Mouse (Mus musculus) stomach, embryonic 16.5 days (tissue): Measurements from ENCODE around the gene Zeb2. TPM values are rescaled to one million over a fixed set of nuclear protein-coding genes. Genes with fewer than 3 reads are reported as not detected.

Source experiments
- ATAC-seq: fragments of 200-750 bp; cut with Nextera tagmentation; 2 replicates; pipeline ENCODE4 v1.8.0; 2017; ENCODE audit warnings: moderate number of reproducible peaks, moderate TSS enrichment; ENCODE audit not compliant: insufficient read depth, low FRiP score
- H3K27ac ChIP-seq: fragments of 300-500 bp; sonication (generic); 2 replicates; pipeline ENCODE4 v1.5.1; 2014; ENCODE audit warnings: low read length
- H3K27me3 ChIP-seq: fragments of 300-500 bp; sonication (generic); 2 replicates; pipeline ENCODE4 v1.6.1; 2014; ENCODE audit warnings: low read length, control low read depth, mixed read lengths; ENCODE audit not compliant: control insufficient read depth, insufficient read depth
- H3K36me3 ChIP-seq: fragments of 300-500 bp; sonication (generic); 2 replicates; pipeline ENCODE4 v1.6.1; 2014; ENCODE audit warnings: low read length; ENCODE audit not compliant: control insufficient read depth, insufficient read depth
- H3K4me1 ChIP-seq: fragments of 300-500 bp; sonication (generic); 2 replicates; pipeline ENCODE4 v1.6.1; 2014; ENCODE audit warnings: low read length, control low read depth, mixed read lengths; ENCODE audit not compliant: control insufficient read depth, insufficient read depth
- H3K4me2 ChIP-seq: fragments of 300-500 bp; sonication (generic); 2 replicates; pipeline ENCODE4 v1.6.1; 2014; ENCODE audit warnings: low read depth, low read length, mixed read lengths
- H3K4me3 ChIP-seq: fragments of 300-500 bp; sonication (generic); replicated peaks from 2 replicates; pipeline ENCODE4 v1.5.1; 2014; ENCODE audit warnings: mild to moderate bottlenecking, low read length
- H3K9ac ChIP-seq: fragments of 300-500 bp; sonication (generic); 2 replicates; pipeline ENCODE4 v1.6.1; 2014; ENCODE audit warnings: low read length
- H3K9me3 ChIP-seq: fragments of 300-500 bp; sonication (generic); replicated peaks from 2 replicates; pipeline ENCODE4 v1.6.1; 2016; ENCODE audit warnings: low read length, control low read depth; ENCODE audit not compliant: control insufficient read depth
- WGBS: fragments of 180-500 bp; shearing (Covaris S2); extraction: QIAGEN DNeasy Blood & Tissue Kit; methylation state at CpG from one replicate; pipeline ENCODE4 v1.1.7; 2014; 5-methylcytosine and 5-hydroxymethylcytosine counted together
- polyA plus RNA-seq: library from polyadenylated mRNA; unstranded; fragments of >200 nt; fragmentation: Nextera tagmentation; extraction: Ambion mirVana; gene quantifications from 2 replicates; pipeline ENCODE4 v1.2.1, GENCODE M21; 2015

Zeb2 gene
- polyA plus RNA-seq, 1 experiment from 2014 or later, result 50.6 TPM

DNA sequence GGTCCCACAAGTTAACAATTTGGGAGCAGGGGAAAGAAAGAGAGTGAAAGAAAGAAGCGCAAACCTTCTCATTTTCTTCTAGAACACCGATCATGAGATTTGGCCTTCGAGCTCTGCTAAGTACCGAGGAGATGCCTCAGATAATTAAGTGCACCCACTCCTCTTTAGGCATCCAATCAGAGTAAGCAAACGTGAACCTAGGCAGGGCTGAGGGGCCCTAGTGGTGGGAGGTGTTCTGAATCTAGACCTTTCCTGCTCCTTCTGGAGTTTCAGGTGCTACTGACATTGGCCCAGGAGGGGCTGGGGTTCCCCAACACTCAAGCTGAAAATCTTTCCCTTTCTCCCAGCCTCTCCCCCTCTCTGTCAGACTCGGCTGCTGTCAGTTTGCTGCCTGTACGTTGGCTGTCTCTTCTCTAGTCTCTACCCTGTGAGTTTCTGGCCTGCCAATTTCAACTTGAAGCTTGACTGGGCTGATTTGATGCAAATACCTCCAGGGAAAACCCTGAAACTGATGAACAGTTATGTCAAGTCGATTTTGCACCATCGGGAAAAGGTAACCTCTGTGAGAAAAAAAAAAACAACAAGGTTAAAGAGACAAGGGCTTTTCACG lies 20.5 kb downstream of the Zeb2 start:
- WGBS, result 42% methylated on average over 10 of the region's 10 CpGs
- peak overlapping the region; percentile 50 for H3K27ac ChIP-seq
- H3K4me3 ChIP-seq, result no peak overlapping the region
- H3K4me2 ChIP-seq, result no peak overlapping the region
- H3K36me3 ChIP-seq, result no peaks in the 10 kb centered on the region
- H3K9ac ChIP-seq, result no peak overlapping the region
- no peaks in the 10 kb centered on the region for H3K9me3 ChIP-seq
- H3K4me1 ChIP-seq, result peaks cover 22% of the 10 kb centered on the region
- H3K27me3 ChIP-seq, result no peaks in the 10 kb centered on the region; the same call in 1 of the 2 replicates
- no peak for ATAC-seq

DNA sequence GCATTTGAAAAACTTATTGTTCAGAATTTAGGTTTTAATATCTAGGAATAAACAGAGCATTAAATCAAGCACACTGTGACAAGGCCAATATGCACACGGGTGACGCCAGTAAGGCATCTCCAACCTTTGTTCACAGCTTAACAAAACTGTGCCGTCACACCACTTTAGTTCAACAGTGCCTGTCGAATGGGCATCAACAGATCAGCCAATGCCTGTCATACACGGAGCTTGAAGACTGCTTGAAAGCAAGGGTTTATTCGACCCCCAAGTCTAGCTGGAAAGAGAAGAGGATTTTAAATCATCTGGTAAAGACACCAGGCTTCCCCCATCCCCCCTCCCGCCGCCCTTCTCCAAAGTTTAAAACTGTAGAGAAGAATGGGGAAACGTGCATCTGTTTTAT lies 21.4 kb downstream of the Zeb2 start:
- ATAC-seq, result no peak
- no peaks in the 10 kb centered on the region; the same call in 1 of the 2 replicates for H3K27me3 ChIP-seq
- no peak overlapping the region for H3K4me3 ChIP-seq
- H3K4me2 ChIP-seq, result no peak overlapping the region
- H3K9ac ChIP-seq, result no peak overlapping the region
- no peaks in the 10 kb centered on the region for H3K36me3 ChIP-seq
- H3K9me3 ChIP-seq, result no peaks in the 10 kb centered on the region
- WGBS, result 38% methylated on average over 9 of the region's 9 CpGs
- no peak overlapping the region; the same call in 1 of the 2 replicates for H3K27ac ChIP-seq
- peaks cover 15% of the 10 kb centered on the region for H3K4me1 ChIP-seq

- Histone ChIP-seq H3K4me3 (no peak overlapping the region), H3K36me3 (no peaks in the 10 kb centered on the region), H3K4me1 (peaks cover 17% of the 10 kb centered on the region), H3K27ac (0 out of 2 replicates have a peak overlapping the region, but pooled peaks have one; percentile 14), H3K9ac (no peak overlapping the region), H3K27me3 (no peaks in the 10 kb centered on the region), H3K4me2 (no peak overlapping the region), H3K9me3 (no peaks in the 10 kb centered on the region)
- ATAC-seq, result no peak
- 51% methylated on average over 2 of the region's 2 CpGs for WGBS
Measured at GRCm38 (mm10) chr2:45094371-45094967, 22.7 kb downstream of the Zeb2 start.

GRCm38 (mm10) chr2:45093479-45093878 lies 23.7 kb downstream of the Zeb2 start:
- H3K27ac ChIP-seq, result no peak overlapping the region
- ATAC-seq, result no peak

DNA sequence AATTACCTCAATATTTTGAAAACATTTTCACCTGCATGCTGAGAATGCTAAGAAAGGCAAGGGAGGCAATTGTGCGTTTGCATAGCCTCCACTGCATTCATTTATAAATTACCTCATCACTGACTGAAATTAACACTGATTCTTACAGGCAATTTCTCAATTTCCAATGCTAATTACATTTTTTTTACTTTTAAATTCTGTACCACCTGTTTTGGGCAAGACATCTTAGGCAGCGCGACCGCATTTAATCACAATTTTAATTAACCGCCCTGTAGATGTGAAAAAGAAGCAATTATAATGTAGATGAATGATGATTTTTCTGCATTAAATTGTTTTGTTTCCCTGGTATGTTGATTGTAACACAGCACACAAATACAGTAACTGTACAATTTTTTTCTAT lies 24.5 kb downstream of the Zeb2 start:
- WGBS, result 94% methylated on average over 5 of the region's 5 CpGs
- no peaks in the 10 kb centered on the region for H3K9me3 ChIP-seq
- H3K4me2 ChIP-seq, result no peak overlapping the region
- no peak overlapping the region for H3K4me3 ChIP-seq
- no peak for ATAC-seq
- no peak overlapping the region for H3K9ac ChIP-seq
- H3K27me3 ChIP-seq, result no peaks in the 10 kb centered on the region
- H3K36me3 ChIP-seq, result no peaks in the 10 kb centered on the region
- H3K27ac ChIP-seq, result no peak overlapping the region
- H3K4me1 ChIP-seq, result peaks cover 26% of the 10 kb centered on the region

More at GRCm38 (mm10) chr2:45093479-45093878, 23.7 kb downstream of the Zeb2 start:
- Histone ChIP-seq H3K4me3 (no peak overlapping the region), H3K27me3 (no peaks in the 10 kb centered on the region), H3K9me3 (no peaks in the 10 kb centered on the region), H3K4me2 (no peak overlapping the region), H3K4me1 (peaks cover 24% of the 10 kb centered on the region), H3K9ac (no peak overlapping the region), H3K36me3 (no peaks in the 10 kb centered on the region)
- 90% methylated on average over 7 of the region's 7 CpGs for WGBS

DNA sequence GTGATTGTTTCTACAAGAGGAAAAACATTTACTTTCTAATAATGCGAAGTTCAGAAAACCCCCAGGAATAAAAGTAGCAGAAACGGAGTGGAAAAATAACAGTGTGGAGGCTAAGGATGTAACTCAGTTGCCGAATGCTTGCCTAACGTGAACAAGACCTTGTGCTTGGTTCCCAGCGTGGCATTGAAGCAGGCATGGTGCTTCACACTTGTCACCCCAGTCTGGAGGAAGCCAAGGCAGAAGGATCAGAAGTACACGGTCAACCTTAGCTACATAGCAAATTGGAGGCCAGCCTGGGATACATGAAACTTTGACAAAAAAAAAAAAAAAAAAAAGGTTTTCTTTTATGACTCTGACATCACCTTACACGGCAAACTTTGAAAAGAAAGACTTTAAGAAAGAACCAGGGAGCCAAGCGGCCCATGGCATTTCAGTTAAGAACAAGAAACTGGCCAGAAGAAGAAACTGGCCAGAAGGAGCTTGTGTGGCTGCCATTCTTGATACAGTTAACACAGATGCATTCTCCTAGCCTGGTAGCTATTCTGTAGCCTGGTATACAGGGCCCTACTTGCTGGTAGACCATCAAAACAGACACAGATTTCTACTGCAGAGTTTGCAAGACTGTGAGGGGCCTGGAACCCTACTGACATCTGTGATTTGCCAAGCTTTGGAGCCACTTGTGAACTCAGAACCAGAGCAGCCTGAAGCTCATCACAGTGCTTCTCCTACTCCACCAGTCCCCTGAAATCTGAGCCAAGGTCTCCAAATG lies 26.5 kb downstream of the Zeb2 start:
- WGBS, result 87% methylated on average over 8 of the region's 8 CpGs
- no peak for ATAC-seq
- Histone ChIP-seq H3K27ac (no peak overlapping the region), H3K36me3 (no peaks in the 10 kb centered on the region), H3K4me2 (no peak overlapping the region), H3K9me3 (no peaks in the 10 kb centered on the region), H3K9ac (no peak overlapping the region), H3K4me3 (no peak overlapping the region), H3K27me3 (no peaks in the 10 kb centered on the region), H3K4me1 (peaks cover 21% of the 10 kb centered on the region)

DNA sequence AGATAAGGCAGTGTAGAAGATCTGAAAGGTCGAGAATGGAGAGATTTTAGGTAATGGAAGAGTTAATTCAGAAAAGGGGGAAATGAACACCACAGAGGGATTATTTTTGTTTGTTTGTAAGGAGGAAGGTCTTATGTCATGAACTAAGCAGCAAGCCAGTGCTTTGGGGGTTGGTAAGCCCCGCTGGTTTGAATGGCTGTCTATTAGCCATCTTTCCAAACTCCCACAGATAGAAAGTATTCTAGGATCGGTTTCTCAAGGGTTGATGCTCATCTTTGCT lies 28.0 kb downstream of the Zeb2 start:
- 52% methylated on average over 3 of the region's 3 CpGs for WGBS
- Histone ChIP-seq H3K4me1 (peaks cover 21% of the 10 kb centered on the region), H3K9ac (no peak overlapping the region), H3K4me2 (no peak overlapping the region), H3K27ac (no peak overlapping the region), H3K36me3 (no peaks in the 10 kb centered on the region), H3K27me3 (no peaks in the 10 kb centered on the region), H3K9me3 (no peaks in the 10 kb centered on the region), H3K4me3 (no peak overlapping the region)
- no peak for ATAC-seq

DNA sequence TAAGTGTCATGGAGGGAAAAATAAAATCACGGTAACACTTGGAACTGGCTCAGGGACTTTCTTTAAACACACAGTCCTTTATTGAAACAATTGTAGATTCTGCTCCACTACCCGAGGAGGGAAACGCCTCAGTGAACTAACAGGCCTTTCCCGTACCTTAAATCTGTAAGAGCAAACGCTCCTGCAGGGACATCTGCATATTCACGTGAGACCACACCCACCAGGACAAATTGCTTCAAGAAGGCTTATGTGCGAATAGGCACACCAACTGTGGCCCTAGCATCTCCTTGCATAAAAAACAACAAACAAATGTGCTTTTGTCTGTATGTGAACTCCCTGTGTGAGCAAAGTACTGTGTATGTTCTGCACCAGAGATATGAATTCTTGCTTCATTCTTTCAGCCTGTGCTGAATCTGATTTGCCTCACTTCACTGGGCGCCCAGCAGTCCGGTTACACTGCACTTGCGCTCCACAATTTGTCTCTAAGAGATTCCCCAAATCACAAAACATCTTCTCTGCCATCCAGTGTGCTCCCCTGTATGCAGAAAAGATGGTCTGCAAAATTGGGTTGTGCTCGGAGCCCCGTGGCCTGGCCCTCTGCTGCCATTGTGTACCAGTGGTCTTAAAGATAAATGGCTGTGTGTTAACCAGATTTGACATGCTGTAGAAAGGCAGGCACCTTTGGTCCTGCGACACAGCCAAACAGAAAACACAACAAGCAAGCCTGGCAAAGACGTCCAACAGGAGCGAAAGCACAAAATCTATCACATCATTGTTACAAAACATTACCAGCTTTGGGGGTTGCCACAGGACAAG lies 28.6 kb downstream of the Zeb2 start:
- no peak for ATAC-seq
- Histone ChIP-seq H3K9ac (no peak overlapping the region), H3K27me3 (no peaks in the 10 kb centered on the region), H3K9me3 (no peaks in the 10 kb centered on the region), H3K4me2 (no peak overlapping the region; the same call in 1 of the 2 replicates), H3K4me3 (no peak overlapping the region), H3K4me1 (peaks cover 21% of the 10 kb centered on the region), H3K36me3 (no peaks in the 10 kb centered on the region), H3K27ac (peak overlapping the region; percentile 40; the same call in 1 of the 2 replicates)
- 48% methylated on average over 15 of the region's 15 CpGs for WGBS

DNA sequence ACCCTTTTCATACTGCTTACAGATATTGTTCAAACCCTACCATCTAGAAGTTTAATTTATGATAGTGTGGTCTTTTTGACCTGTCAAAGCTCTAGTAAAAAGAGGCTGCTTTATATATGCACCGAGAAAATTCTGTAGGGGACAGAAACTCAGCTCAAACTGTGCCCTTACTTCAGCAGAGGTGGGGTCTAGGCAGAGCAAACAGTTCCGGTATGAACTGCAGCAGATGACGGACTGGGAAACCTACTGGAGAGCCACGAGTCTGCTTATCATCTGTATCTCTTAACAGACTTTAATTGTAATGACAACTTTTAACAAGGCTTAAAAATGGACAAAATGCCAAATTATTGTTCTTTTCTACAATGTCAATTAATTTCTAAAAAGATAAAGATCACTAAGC lies 30.0 kb downstream of the Zeb2 start:
- H3K4me3 ChIP-seq, result no peak overlapping the region
- no peak overlapping the region for H3K9ac ChIP-seq
- WGBS, result 37% methylated on average over 4 of the region's 4 CpGs
- no peak overlapping the region for H3K27ac ChIP-seq
- no peaks in the 10 kb centered on the region for H3K27me3 ChIP-seq
- ATAC-seq, result no peak
- H3K4me2 ChIP-seq, result no peak overlapping the region
- H3K9me3 ChIP-seq, result no peaks in the 10 kb centered on the region
- H3K36me3 ChIP-seq, result no peaks in the 10 kb centered on the region
- peaks cover 21% of the 10 kb centered on the region for H3K4me1 ChIP-seq
